Comparison of ENCODE assay signal across 15 mouse cellular contexts in the genomic region with DNA sequence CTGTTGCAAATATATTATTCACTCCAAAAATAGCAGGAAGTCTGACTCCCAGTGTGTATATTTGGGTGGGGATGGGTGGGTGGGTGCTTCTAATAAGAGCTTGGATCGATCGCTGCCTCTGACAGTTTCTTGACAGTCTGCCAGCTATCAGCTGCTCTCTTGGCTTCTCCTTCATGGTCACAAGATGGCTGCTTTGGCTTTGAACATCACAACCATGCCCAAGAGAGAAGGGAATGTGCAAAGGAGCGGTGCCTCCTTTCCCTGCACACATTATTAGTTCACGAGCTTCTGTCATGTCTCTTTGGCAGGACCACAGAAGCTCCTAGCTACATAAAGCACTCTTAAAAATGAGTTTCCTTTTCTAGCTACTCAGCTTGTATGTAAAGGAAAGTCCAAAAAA.
DNase-seq lines count a peak whose midpoint lies in the region; ATAC-seq and TF ChIP-seq lines count a peak whose summit lies in the region.
"Had no signal": no experiment of that assay in that cellular context is flagged by ENCODE, and none has a peak within 500 bp of the region (broad histone marks: within the 10 kb centered on the region; RNA-seq: fewer than 3 reads in every experiment).

No protein-coding gene starts in this region.

- 18% methylated on average over 4 of the region's 4 CpGs for WGBS in cerebellum, adult 2 months
- WGBS in lung, embryonic 14.5 days, result 34% methylated on average over 4 of the region's 4 CpGs
- 72% methylated on average over 4 of the region's 4 CpGs for WGBS in kidney, embryonic 14.5 days

- no peak overlapping the region for H3K4me2 ChIP-seq in lung, embryonic 14.5 days
- no peak overlapping the region for H3K4me2 ChIP-seq in kidney, embryonic 14.5 days (replicated peaks; ENCODE audit: low read depth, low read length)
- H3K4me2 ChIP-seq: embryonic facial prominence, embryonic 12.5 days; kidney, embryonic 15.5 days; liver, embryonic 12.5 days; midbrain, embryonic 13.5 days had no signal

- peak; percentile 80 for ATAC-seq in lung, embryonic 14.5 days (ENCODE audit: insufficient read depth)
- no peak for ATAC-seq in kidney, embryonic 14.5 days (ENCODE audit: low FRiP score, low TSS enrichment)
- ATAC-seq: liver, embryonic 12.5 days; midbrain, embryonic 13.5 days had no signal

- H3K27me3 ChIP-seq in cerebellum, adult 2 months (ENCODE audit: control insufficient read depth, insufficient read depth, low read length), result no peaks in the 10 kb centered on the region; the same call in 1 of the 2 replicates
- no peaks in the 10 kb centered on the region for H3K27me3 ChIP-seq in lung, embryonic 14.5 days (ENCODE audit: insufficient read depth, low read length)
- no peaks in the 10 kb centered on the region for H3K27me3 ChIP-seq in kidney, embryonic 14.5 days (ENCODE audit: control insufficient read depth, insufficient read depth, low read length)
- H3K27me3 ChIP-seq: embryonic facial prominence, embryonic 12.5 days; kidney, embryonic 15.5 days; liver, embryonic 12.5 days; midbrain, embryonic 13.5 days had no signal

- DNase-seq in cerebellum, postnatal 14 days, result peak; percentile 65 to 76
- no peak for DNase-seq in cerebellum, adult 2 months
- DNase-seq in heart, adult 18-20 months, result peak; percentile 27 to 29
- DNase-seq in heart, postnatal 25 days (ENCODE audit: low spot score), result no peak
- peak; percentile 88 for DNase-seq in lung, embryonic 14.5 days
- no peak for DNase-seq in lung, adult 18-20 months
- peak; percentile 10 for DNase-seq in lung, postnatal 25 days (ENCODE audit: low spot score)
- DNase-seq: cerebellum, adult 11 months; layer of hippocampus, postnatal 36 days; retina, postnatal 1 day had no signal

- H3K4me3 ChIP-seq in cerebellum, adult 2 months (replicated peaks; ENCODE audit: insufficient read depth, low read depth, low read length), result no peak overlapping the region
- no peak overlapping the region for H3K4me3 ChIP-seq in lung, embryonic 14.5 days (ENCODE audit: low read depth, low read length)
- no peak overlapping the region for H3K4me3 ChIP-seq in kidney, embryonic 14.5 days (ENCODE audit: low read length)
- H3K4me3 ChIP-seq: embryonic facial prominence, embryonic 12.5 days; kidney, embryonic 15.5 days; liver, embryonic 12.5 days; midbrain, embryonic 13.5 days had no signal

- no peak overlapping the region for H3K9ac ChIP-seq in lung, embryonic 14.5 days
- H3K9ac ChIP-seq in kidney, embryonic 14.5 days (ENCODE audit: low read depth, low read length), result no peak overlapping the region
- H3K9ac ChIP-seq: embryonic facial prominence, embryonic 12.5 days; kidney, embryonic 15.5 days; liver, embryonic 12.5 days; midbrain, embryonic 13.5 days had no signal

- no peak for TF ChIP-seq CTCF in cerebellum, adult 2 months (IDR thresholded peaks at IDR 0.05; ENCODE audit: borderline replicate concordance, insufficient read depth, low read depth, low read length)
- no peak for TF ChIP-seq CTCF in lung, embryonic 14.5 days (IDR thresholded peaks at IDR 0.05; ENCODE audit: low read depth)

- no peaks in the 10 kb centered on the region for H3K36me3 ChIP-seq in lung, embryonic 14.5 days (ENCODE audit: insufficient read depth)
- no peaks in the 10 kb centered on the region for H3K36me3 ChIP-seq in kidney, embryonic 14.5 days (ENCODE audit: control insufficient read depth, insufficient read depth, low read length)
- H3K36me3 ChIP-seq: embryonic facial prominence, embryonic 12.5 days; kidney, embryonic 15.5 days; liver, embryonic 12.5 days; midbrain, embryonic 13.5 days had no signal

- H3K27ac ChIP-seq in cerebellum, adult 2 months (ENCODE audit: insufficient read depth, low read length), result no peak overlapping the region
- no peak overlapping the region for H3K27ac ChIP-seq in lung, embryonic 14.5 days (ENCODE audit: low read depth)
- H3K27ac ChIP-seq in kidney, embryonic 14.5 days (ENCODE audit: low read depth, low read length), result no peak overlapping the region
- H3K27ac ChIP-seq: embryonic facial prominence, embryonic 12.5 days; kidney, embryonic 15.5 days; liver, embryonic 12.5 days; midbrain, embryonic 13.5 days had no signal

- TF ChIP-seq POLR2A in cerebellum, adult 2 months (IDR thresholded peaks at IDR 0.05; ENCODE audit: borderline replicate concordance, insufficient read depth, low read length), result no peak

- H3K4me1 ChIP-seq in cerebellum, adult 2 months (ENCODE audit: control insufficient read depth, insufficient read depth, low read length), result no peaks in the 10 kb centered on the region
- H3K4me1 ChIP-seq in lung, embryonic 14.5 days (ENCODE audit: insufficient read depth), result peaks cover 7% of the 10 kb centered on the region
- peaks cover 17% of the 10 kb centered on the region for H3K4me1 ChIP-seq in kidney, embryonic 14.5 days (ENCODE audit: control insufficient read depth, insufficient read depth, low read length)
- H3K4me1 ChIP-seq: embryonic facial prominence, embryonic 12.5 days; liver, embryonic 12.5 days had no signal

- intact Hi-C loops in heart, postnatal 25 days (cut with DNase I), result no loop called here

- no peaks in the 10 kb centered on the region for H3K9me3 ChIP-seq in lung, embryonic 14.5 days (ENCODE audit: low read depth, low read length)
- H3K9me3 ChIP-seq in kidney, embryonic 14.5 days (ENCODE audit: control insufficient read depth, low read length), result no peaks in the 10 kb centered on the region
- H3K9me3 ChIP-seq: embryonic facial prominence, embryonic 12.5 days; kidney, embryonic 15.5 days; liver, embryonic 12.5 days; midbrain, embryonic 13.5 days had no signal

Comparison
In these comparisons a context has a peak if more than half of its experiments do, and no peak if none do; other contexts are left out.
1. DNase-seq: peak in cerebellum, postnatal 14 days (2 of 2), heart, adult 18-20 months (2 of 2), lung, embryonic 14.5 days (single experiment) and lung, postnatal 25 days (single experiment); none in cerebellum, adult 2 months (0 of 2), heart, postnatal 25 days (single experiment) and lung, adult 18-20 months (0 of 2).